Mouse (Mus musculus) erythroblast, embryonic 14.5 days (primary cell): Measurements from ENCODE around the gene Sos2. TPM values are rescaled to one million over a fixed set of nuclear protein-coding genes. Genes with fewer than 3 reads are reported as not detected.

Experiments used
- H3K27me3 ChIP-seq: 2 replicates; pipeline ENCODE4 v1.6.1; 2012; ENCODE audit warnings: inconsistent platforms; ENCODE audit not compliant: control insufficient read depth
- H3K36me3 ChIP-seq: 2 replicates; pipeline ENCODE4 v1.6.1; 2012; ENCODE audit warnings: mild to moderate bottlenecking, inconsistent platforms; ENCODE audit not compliant: control insufficient read depth
- H3K4me1 ChIP-seq: 2 replicates; pipeline ENCODE4 v1.6.1; 2012; ENCODE audit warnings: inconsistent platforms; ENCODE audit not compliant: control insufficient read depth
- H3K4me3 ChIP-seq: replicated peaks from 2 replicates; pipeline ENCODE3; 2012; ENCODE audit warnings: moderate library complexity, mild to moderate bottlenecking, inconsistent platforms
- H3K9me3 ChIP-seq: 2 replicates; pipeline ENCODE4 v1.6.1; 2012; ENCODE audit warnings: low read length, inconsistent platforms, mixed read lengths; ENCODE audit not compliant: control insufficient read depth
- GATA1 ChIP-seq: IDR thresholded peaks from 2 replicates; pipeline ENCODE4 v1.6.1; 2012; ENCODE audit warnings: low read length, inconsistent platforms, mixed read lengths
- TAL1 ChIP-seq: IDR thresholded peaks from 3 replicates; pipeline ENCODE4 v1.6.1; 2012; ENCODE audit warnings: low read length, inconsistent platforms, mixed read lengths
- polyA plus RNA-seq: library from polyadenylated mRNA; stranded (reverse); fragments of >175 nt; gene quantifications from 2 replicates; pipeline ENCODE4 v1.2.3, GENCODE M21; 2012

The Sos2 gene
- polyA plus RNA-seq, 1 experiment: 0.56 TPM

GRCm38 (mm10) chr12:69536616-69537242, 144.9 kb downstream of the Sos2 start:
- Histone ChIP-seq H3K27me3 (peaks cover 19% of the 10 kb centered on the region), H3K9me3 (no peaks in the 10 kb centered on the region), H3K4me1 (peaks cover 10% of the 10 kb centered on the region), H3K36me3 (no peaks in the 10 kb centered on the region), H3K4me3 (no peak overlapping the region)
- TF ChIP-seq TAL1 (no peak), GATA1 (no peak)

Other genes with a start within 250 kb of the Sos2 start
- gene Vcpkmt, start 98.8 kb downstream of the Sos2 start, polyA plus RNA-seq: 0.18 and 0.31 TPM in 2 replicates
- 0.04 and 0.05 TPM in 2 replicates for gene L2hgdh, start 43.0 kb upstream of the Sos2 start, polyA plus RNA-seq
- gene Atp5s, start 43.1 kb upstream of the Sos2 start, polyA plus RNA-seq: 1.2 TPM in 2 replicates
- 0.08 and 0.10 TPM in 2 replicates for gene Cdkl1, start 109.4 kb upstream of the Sos2 start, polyA plus RNA-seq
- 0.07 and 0.21 TPM in 2 replicates for gene Atl1, start 210.8 kb upstream of the Sos2 start, polyA plus RNA-seq
- gene Map4k5, start 211.3 kb upstream of the Sos2 start, polyA plus RNA-seq: 1.2 and 2.0 TPM in 2 replicates